Mouse (Mus musculus) midbrain, embryonic 15.5 days (tissue): ENCODE data around the gene Vill. TPM values are rescaled to one million over a fixed set of nuclear protein-coding genes. Genes with fewer than 3 reads are reported as not detected.

ENCODE experiments used
- ATAC-seq: fragments of 200-750 bp; cut with Nextera tagmentation; replicated peaks from 2 replicates; pipeline ENCODE4 v1.8.0; 2017; ENCODE audit warnings: moderate TSS enrichment
- H3K27ac ChIP-seq: fragments of 300-500 bp; sonication (generic); 2 replicates; pipeline ENCODE4 v1.5.1; 2015; ENCODE audit warnings: mild to moderate bottlenecking, inconsistent platforms
- H3K27me3 ChIP-seq: fragments of 300-500 bp; sonication (generic); replicated peaks from 2 replicates; pipeline ENCODE4 v1.6.1; 2015; ENCODE audit warnings: inconsistent platforms
- H3K36me3 ChIP-seq: fragments of 300-500 bp; sonication (generic); replicated peaks from 2 replicates; pipeline ENCODE4 v1.6.1; 2015; ENCODE audit warnings: inconsistent platforms
- H3K4me1 ChIP-seq: fragments of 300-500 bp; sonication (generic); 2 replicates; pipeline ENCODE4 v1.6.1; 2015; ENCODE audit warnings: inconsistent platforms
- H3K4me2 ChIP-seq: fragments of 300-500 bp; sonication (generic); 2 replicates; pipeline ENCODE4 v1.6.1; 2015; ENCODE audit warnings: inconsistent platforms, mild to moderate bottlenecking, moderate library complexity
- H3K4me3 ChIP-seq: fragments of 300-500 bp; sonication (generic); 2 replicates; pipeline ENCODE4 v1.5.1; 2015; ENCODE audit warnings: mild to moderate bottlenecking, inconsistent platforms
- H3K9ac ChIP-seq: fragments of 300-500 bp; sonication (generic); 2 replicates; pipeline ENCODE4 v1.6.1; 2015; ENCODE audit warnings: mild to moderate bottlenecking, inconsistent platforms
- H3K9me3 ChIP-seq: fragments of 300-500 bp; sonication (generic); 2 replicates; pipeline ENCODE4 v1.6.1; 2016; ENCODE audit warnings: inconsistent platforms
- WGBS: fragments of 180-500 bp; shearing (Covaris S2); methylation state at CpG from one replicate; pipeline ENCODE4 v1.1.7; 2015; ENCODE audit warnings: mixed read lengths; 5-methylcytosine and 5-hydroxymethylcytosine counted together
- polyA plus RNA-seq: library from polyadenylated mRNA; unstranded; fragments of >200 nt; fragmentation: Nextera tagmentation; extraction: Ambion mirVana; gene quantifications from 2 replicates; pipeline ENCODE4 v1.2.1, GENCODE M21; 2015

Gene Vill
- polyA plus RNA-seq, 1 experiment from 2014 or later: 3.0 TPM

- H3K9me3 ChIP-seq: no peaks in the 10 kb centered on the region
- no peak for ATAC-seq
- H3K4me2 ChIP-seq: no peak overlapping the region
- no peaks in the 10 kb centered on the region for H3K27me3 ChIP-seq
- peaks cover 7% of the 10 kb centered on the region for H3K4me1 ChIP-seq
- no peak overlapping the region for H3K4me3 ChIP-seq
- 87% methylated on average over 7 of the region's 7 CpGs for WGBS
- no peak overlapping the region for H3K27ac ChIP-seq
- H3K36me3 ChIP-seq: no peaks in the 10 kb centered on the region
- no peak overlapping the region for H3K9ac ChIP-seq
Observed at GRCm38 (mm10) chr9:119027337-119027736, 25.2 kb upstream of the Vill start.

- H3K4me3 ChIP-seq: no peak overlapping the region
- 93% methylated on average over 27 of the region's 27 CpGs for WGBS
- no peaks in the 10 kb centered on the region for H3K27me3 ChIP-seq
- peaks cover 19% of the 10 kb centered on the region for H3K4me1 ChIP-seq
- no peaks in the 10 kb centered on the region for H3K9me3 ChIP-seq
- H3K9ac ChIP-seq: no peak overlapping the region
- H3K27ac ChIP-seq: no peak overlapping the region
- ATAC-seq: no peak
- H3K4me2 ChIP-seq: no peak overlapping the region
- no peaks in the 10 kb centered on the region for H3K36me3 ChIP-seq
Observed at GRCm38 (mm10) chr9:119028226-119029195, 24.1 kb upstream of the Vill start.

GRCm38 (mm10) chr9:119029568-119029967 is 23.0 kb upstream of the Vill start:
- Histone ChIP-seq H3K4me1 (peaks cover 30% of the 10 kb centered on the region), H3K27ac (no peak overlapping the region), H3K9ac (no peak overlapping the region), H3K4me2 (no peak overlapping the region), H3K4me3 (no peak overlapping the region), H3K9me3 (no peaks in the 10 kb centered on the region), H3K27me3 (no peaks in the 10 kb centered on the region), H3K36me3 (no peaks in the 10 kb centered on the region)
- ATAC-seq: no peak
- WGBS: 61% methylated on average over 7 of the region's 7 CpGs

- Histone ChIP-seq H3K27ac (no peak overlapping the region), H3K36me3 (no peaks in the 10 kb centered on the region), H3K27me3 (no peaks in the 10 kb centered on the region), H3K9ac (no peak overlapping the region), H3K4me2 (no peak overlapping the region), H3K9me3 (no peaks in the 10 kb centered on the region), H3K4me1 (peaks cover 41% of the 10 kb centered on the region), H3K4me3 (no peak overlapping the region)
- ATAC-seq: no peak
- 90% methylated on average over 4 of the region's 4 CpGs for WGBS
Observed at GRCm38 (mm10) chr9:119031038-119031437, 21.5 kb upstream of the Vill start.

GRCm38 (mm10) chr9:119031772-119032171 is 20.8 kb upstream of the Vill start:
- Histone ChIP-seq H3K9me3 (no peaks in the 10 kb centered on the region), H3K9ac (no peak overlapping the region), H3K36me3 (no peaks in the 10 kb centered on the region), H3K4me1 (peaks cover 41% of the 10 kb centered on the region), H3K4me3 (no peak overlapping the region), H3K27ac (no peak overlapping the region), H3K27me3 (no peaks in the 10 kb centered on the region), H3K4me2 (no peak overlapping the region)
- no peak for ATAC-seq
- WGBS: 80% methylated on average over 14 of the region's 14 CpGs

GRCm38 (mm10) chr9:119032538-119032937 is 20.0 kb upstream of the Vill start:
- Histone ChIP-seq H3K36me3 (no peaks in the 10 kb centered on the region), H3K9ac (no peak overlapping the region), H3K27me3 (no peaks in the 10 kb centered on the region), H3K4me2 (no peak overlapping the region), H3K27ac (peak overlapping the region; percentile 67; the same call in 1 of the 2 replicates), H3K9me3 (no peaks in the 10 kb centered on the region), H3K4me3 (no peak overlapping the region), H3K4me1 (peaks cover 41% of the 10 kb centered on the region)
- no peak for ATAC-seq
- WGBS: 31% methylated on average over 9 of the region's 9 CpGs

- Histone ChIP-seq H3K27ac (peak overlapping the region; percentile 67), H3K9me3 (no peaks in the 10 kb centered on the region), H3K4me1 (peaks cover 41% of the 10 kb centered on the region), H3K36me3 (no peaks in the 10 kb centered on the region), H3K4me2 (no peak overlapping the region), H3K9ac (no peak overlapping the region), H3K27me3 (no peaks in the 10 kb centered on the region), H3K4me3 (no peak overlapping the region)
- 57% methylated on average over 19 of the region's 19 CpGs for WGBS
- ATAC-seq: peak; percentile 82
Observed at GRCm38 (mm10) chr9:119033111-119033921, 19.3 kb upstream of the Vill start.

- Histone ChIP-seq H3K4me1 (peaks cover 41% of the 10 kb centered on the region), H3K27ac (peak overlapping the region; percentile 67), H3K9me3 (no peaks in the 10 kb centered on the region), H3K27me3 (no peaks in the 10 kb centered on the region), H3K4me3 (no peak overlapping the region), H3K4me2 (no peak overlapping the region), H3K36me3 (no peaks in the 10 kb centered on the region), H3K9ac (no peak overlapping the region)
- no peak for ATAC-seq
- 74% methylated on average over 8 of the region's 8 CpGs for WGBS
Observed at GRCm38 (mm10) chr9:119034069-119034468, 18.5 kb upstream of the Vill start.

GRCm38 (mm10) chr9:119034676-119035665 is 17.6 kb upstream of the Vill start:
- Histone ChIP-seq H3K27me3 (no peaks in the 10 kb centered on the region), H3K27ac (peak overlapping the region; percentile 67; the same call in 1 of the 2 replicates), H3K36me3 (no peaks in the 10 kb centered on the region), H3K4me2 (no peak overlapping the region), H3K9ac (no peak overlapping the region), H3K4me3 (no peak overlapping the region), H3K9me3 (no peaks in the 10 kb centered on the region), H3K4me1 (peaks cover 41% of the 10 kb centered on the region)
- 0 out of 2 replicates have a peak, but pooled peaks have one; percentile 13 for ATAC-seq
- WGBS: 45% methylated on average over 29 of the region's 29 CpGs

GRCm38 (mm10) chr9:119035836-119036235 is 16.7 kb upstream of the Vill start:
- H3K27ac ChIP-seq: no peak overlapping the region
- no peaks in the 10 kb centered on the region for H3K9me3 ChIP-seq
- H3K4me3 ChIP-seq: no peak overlapping the region
- H3K4me2 ChIP-seq: no peak overlapping the region
- no peaks in the 10 kb centered on the region for H3K36me3 ChIP-seq
- no peaks in the 10 kb centered on the region for H3K27me3 ChIP-seq
- no peak overlapping the region for H3K9ac ChIP-seq
- WGBS: 67% methylated on average over 7 of the region's 7 CpGs
- no peak for ATAC-seq
- H3K4me1 ChIP-seq: peaks cover 41% of the 10 kb centered on the region

GRCm38 (mm10) chr9:119037076-119037730 is 15.4 kb upstream of the Vill start:
- no peak overlapping the region for H3K4me3 ChIP-seq
- H3K4me1 ChIP-seq: peaks cover 35% of the 10 kb centered on the region
- 66% methylated on average over 15 of the region's 15 CpGs for WGBS
- no peaks in the 10 kb centered on the region; the same call in 1 of the 2 replicates for H3K36me3 ChIP-seq
- no peak overlapping the region for H3K4me2 ChIP-seq
- no peaks in the 10 kb centered on the region for H3K9me3 ChIP-seq
- H3K27me3 ChIP-seq: no peaks in the 10 kb centered on the region
- H3K9ac ChIP-seq: no peak overlapping the region
- no peak for ATAC-seq
- H3K27ac ChIP-seq: no peak overlapping the region
